Mouse (Mus musculus): Measurements from ENCODE around the gene Ube2j1. TPM values are rescaled to one million over a fixed set of nuclear protein-coding genes. Genes with fewer than 3 reads are reported as not detected.

Ube2j1 gene
- polyA plus RNA-seq, 1 experiment from 2014 or later = 78.3 TPM

GRCm38 (mm10) chr4:33074406-33074805 is 43.2 kb downstream of the Ube2j1 start:
- Histone ChIP-seq H3K27ac (no peak overlapping the region), H3K36me3 (replicated peaks; ENCODE audit: control insufficient read depth, insufficient read depth) (no peaks in the 10 kb centered on the region), H3K9me3 (ENCODE audit: control insufficient read depth, low read length) (no peaks in the 10 kb centered on the region), H3K4me1 (replicated peaks; ENCODE audit: control insufficient read depth, insufficient read depth, low read length) (no peaks in the 10 kb centered on the region), H3K4me3 (replicated peaks; ENCODE audit: low read length) (no peak overlapping the region), H3K4me2 (replicated peaks) (no peak overlapping the region), H3K9ac (no peak overlapping the region), H3K27me3 (ENCODE audit: control insufficient read depth, insufficient read depth, low read length) (no peaks in the 10 kb centered on the region)
- ATAC-seq (ENCODE audit: low FRiP score) = no peak
- 84% methylated on average over 4 of the region's 4 CpGs for WGBS
- DNase-seq (ENCODE audit: low spot score) = no peak

DNA sequence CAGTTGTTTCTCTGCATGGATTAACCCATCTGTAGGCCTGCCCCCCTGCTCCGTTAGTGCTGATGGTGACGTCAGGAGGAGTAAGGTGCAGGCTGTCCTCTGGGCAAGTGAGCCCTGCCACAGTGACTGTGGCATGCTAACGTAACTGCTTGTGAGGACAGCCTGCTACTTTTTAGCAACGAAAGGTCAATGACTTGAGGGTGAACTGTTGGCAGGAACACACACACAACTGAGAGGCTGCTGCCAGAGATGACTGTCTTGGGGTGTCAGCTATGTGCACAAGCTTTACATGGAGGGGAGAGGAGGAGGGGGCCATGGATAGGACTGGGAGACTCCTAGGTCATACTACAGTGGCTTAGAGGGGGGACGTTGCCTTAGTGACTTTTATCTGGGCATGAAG is 43.6 kb downstream of the Ube2j1 start:
- 75% methylated on average over 5 of the region's 5 CpGs for WGBS
- Histone ChIP-seq H3K36me3 (replicated peaks; ENCODE audit: control insufficient read depth, insufficient read depth) (no peaks in the 10 kb centered on the region), H3K27me3 (ENCODE audit: control insufficient read depth, insufficient read depth, low read length) (no peaks in the 10 kb centered on the region), H3K4me1 (replicated peaks; ENCODE audit: control insufficient read depth, insufficient read depth, low read length) (no peaks in the 10 kb centered on the region), H3K4me2 (replicated peaks) (no peak overlapping the region), H3K27ac (no peak overlapping the region), H3K9ac (no peak overlapping the region), H3K4me3 (replicated peaks; ENCODE audit: low read length) (no peak overlapping the region), H3K9me3 (ENCODE audit: control insufficient read depth, low read length) (no peaks in the 10 kb centered on the region)
- DNase-seq (ENCODE audit: low spot score) (no peak), ATAC-seq (ENCODE audit: low FRiP score) (no peak)

DNA sequence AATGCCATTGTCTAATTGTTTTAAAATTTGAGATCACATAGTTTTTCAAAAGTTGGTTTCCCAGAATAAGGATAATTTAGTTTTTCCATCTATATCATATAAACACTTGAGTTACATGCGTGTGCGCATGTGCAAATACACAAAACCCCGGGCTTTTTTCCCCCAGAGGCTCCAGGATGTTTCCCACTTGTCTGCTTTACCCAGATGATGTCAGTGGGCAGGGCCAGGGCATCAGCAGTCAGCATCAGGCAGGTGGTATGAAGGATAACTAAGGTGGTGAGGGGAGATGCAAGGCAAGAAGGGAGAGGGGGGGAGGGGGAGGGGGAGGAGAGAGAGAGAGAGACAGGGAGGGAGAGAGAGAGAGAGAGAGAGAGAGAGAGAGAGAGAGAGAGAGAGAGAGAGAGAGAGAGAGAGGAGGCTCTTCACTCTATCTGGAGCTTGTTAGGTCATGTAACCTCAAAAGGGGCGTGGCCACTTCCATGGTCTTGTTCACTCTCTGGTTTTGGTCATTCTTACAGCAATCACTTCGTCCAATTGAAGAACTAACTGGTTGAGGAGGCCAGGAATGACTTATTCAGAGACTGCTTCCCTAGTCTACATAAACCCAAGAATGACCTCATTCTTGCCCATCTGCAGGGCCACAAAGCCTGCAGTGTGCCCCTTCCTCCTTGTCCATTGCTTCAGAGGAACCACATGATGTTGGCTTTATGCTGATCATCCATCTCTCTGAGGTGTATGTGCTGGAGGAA is 44.7 kb downstream of the Ube2j1 start:
- Histone ChIP-seq H3K4me1 (replicated peaks; ENCODE audit: control insufficient read depth, insufficient read depth, low read length) (no peaks in the 10 kb centered on the region), H3K36me3 (replicated peaks; ENCODE audit: control insufficient read depth, insufficient read depth) (no peaks in the 10 kb centered on the region), H3K9me3 (ENCODE audit: control insufficient read depth, low read length) (no peaks in the 10 kb centered on the region), H3K4me2 (replicated peaks) (no peak overlapping the region), H3K4me3 (replicated peaks; ENCODE audit: low read length) (no peak overlapping the region), H3K27me3 (ENCODE audit: control insufficient read depth, insufficient read depth, low read length) (no peaks in the 10 kb centered on the region), H3K9ac (no peak overlapping the region), H3K27ac (no peak overlapping the region)
- DNase-seq (ENCODE audit: low spot score) = no peak
- ATAC-seq (ENCODE audit: low FRiP score) = no peak
- WGBS = 85% methylated on average over 5 of the region's 5 CpGs

- H3K4me1 ChIP-seq (replicated peaks; ENCODE audit: control insufficient read depth, insufficient read depth, low read length) = no peaks in the 10 kb centered on the region
These were observed 45.9 kb downstream of the Ube2j1 start for GRCm38 (mm10) chr4:33077161-33077560.

DNA sequence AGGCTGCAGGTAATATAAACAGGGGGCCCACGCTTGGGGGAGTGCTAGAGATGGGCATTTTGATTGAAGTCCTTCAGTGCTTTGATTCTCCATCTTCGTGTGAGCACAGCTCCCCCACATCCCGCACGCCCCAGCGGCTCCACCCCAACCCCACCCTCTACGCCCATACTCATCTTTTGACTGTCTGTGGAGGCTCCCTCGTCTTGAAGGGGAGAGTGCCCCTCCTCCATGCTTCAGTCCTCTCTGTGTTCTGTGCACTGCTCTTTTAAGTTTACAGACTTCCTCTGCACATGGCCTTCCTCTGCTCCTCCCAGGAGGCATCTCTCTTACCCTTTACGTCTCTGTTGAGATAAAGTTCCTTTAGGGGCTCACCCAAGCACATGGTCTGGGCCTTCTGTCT is 46.5 kb downstream of the Ube2j1 start:
- no peak overlapping the region for H3K4me3 ChIP-seq (replicated peaks; ENCODE audit: low read length)
- no peaks in the 10 kb centered on the region for H3K9me3 ChIP-seq (ENCODE audit: control insufficient read depth, low read length)
- DNase-seq (ENCODE audit: low spot score) = no peak
- no peak overlapping the region for H3K27ac ChIP-seq
- H3K4me2 ChIP-seq (replicated peaks) = no peak overlapping the region
- 65% methylated on average over 8 of the region's 8 CpGs for WGBS
- H3K36me3 ChIP-seq (replicated peaks; ENCODE audit: control insufficient read depth, insufficient read depth) = no peaks in the 10 kb centered on the region
- H3K27me3 ChIP-seq (ENCODE audit: control insufficient read depth, insufficient read depth, low read length) = no peaks in the 10 kb centered on the region
- ATAC-seq (ENCODE audit: low FRiP score) = no peak
- H3K9ac ChIP-seq = no peak overlapping the region
- H3K4me1 ChIP-seq (replicated peaks; ENCODE audit: control insufficient read depth, insufficient read depth, low read length) = no peaks in the 10 kb centered on the region

More at GRCm38 (mm10) chr4:33077161-33077560, 45.9 kb downstream of the Ube2j1 start:
- Histone ChIP-seq H3K4me3 (replicated peaks; ENCODE audit: low read length) (no peak overlapping the region), H3K9ac (no peak overlapping the region), H3K4me2 (replicated peaks) (no peak overlapping the region), H3K27ac (no peak overlapping the region), H3K27me3 (ENCODE audit: control insufficient read depth, insufficient read depth, low read length) (no peaks in the 10 kb centered on the region), H3K36me3 (replicated peaks; ENCODE audit: control insufficient read depth, insufficient read depth) (no peaks in the 10 kb centered on the region), H3K9me3 (ENCODE audit: control insufficient read depth, low read length) (no peaks in the 10 kb centered on the region)
- 82% methylated on average over 11 of the region's 11 CpGs for WGBS
- DNase-seq (ENCODE audit: low spot score) = no peak
- no peak for ATAC-seq (ENCODE audit: low FRiP score)

- H3K4me3 ChIP-seq (replicated peaks; ENCODE audit: low read length) = no peak overlapping the region
- no peak overlapping the region for H3K4me2 ChIP-seq (replicated peaks)
- ATAC-seq (ENCODE audit: low FRiP score) = no peak
- WGBS = 90% methylated on average over 3 of the region's 3 CpGs
- no peaks in the 10 kb centered on the region for H3K4me1 ChIP-seq (replicated peaks; ENCODE audit: control insufficient read depth, insufficient read depth, low read length)
- H3K27me3 ChIP-seq (ENCODE audit: control insufficient read depth, insufficient read depth, low read length) = no peaks in the 10 kb centered on the region
- no peaks in the 10 kb centered on the region for H3K36me3 ChIP-seq (replicated peaks; ENCODE audit: control insufficient read depth, insufficient read depth)
- H3K9me3 ChIP-seq (ENCODE audit: control insufficient read depth, low read length) = no peaks in the 10 kb centered on the region
- no peak overlapping the region for H3K9ac ChIP-seq
- no peak for DNase-seq (ENCODE audit: low spot score)
- H3K27ac ChIP-seq = no peak overlapping the region
These were observed 47.3 kb downstream of the Ube2j1 start for GRCm38 (mm10) chr4:33078492-33078891.

- Histone ChIP-seq H3K4me3 (replicated peaks; ENCODE audit: low read length) (no peak overlapping the region), H3K4me2 (replicated peaks) (no peak overlapping the region), H3K4me1 (replicated peaks; ENCODE audit: control insufficient read depth, insufficient read depth, low read length) (no peaks in the 10 kb centered on the region), H3K27me3 (ENCODE audit: control insufficient read depth, insufficient read depth, low read length) (no peaks in the 10 kb centered on the region), H3K9me3 (ENCODE audit: control insufficient read depth, low read length) (no peaks in the 10 kb centered on the region), H3K9ac (no peak overlapping the region), H3K36me3 (replicated peaks; ENCODE audit: control insufficient read depth, insufficient read depth) (no peaks in the 10 kb centered on the region), H3K27ac (no peak overlapping the region)
- ATAC-seq (ENCODE audit: low FRiP score) (no peak), DNase-seq (ENCODE audit: low spot score) (no peak)
- WGBS = 87% methylated on average over 6 of the region's 6 CpGs
These were observed 68.0 kb downstream of the Ube2j1 start for GRCm38 (mm10) chr4:33099118-33099694.

Other genes with a start within 250 kb of the Ube2j1 start
- 100 and 120 TPM in 2 replicates for gene Lyrm2, start 231.2 kb upstream of the Ube2j1 start, polyA plus RNA-seq (2014; fragmentation: Nextera tagmentation; extraction: Ambion mirVana)
- gene Ankrd6, start 80.6 kb upstream of the Ube2j1 start, polyA plus RNA-seq (2014; fragmentation: Nextera tagmentation; extraction: Ambion mirVana) = 23.0 and 24.7 TPM in 2 replicates
- gene Rragd, start 48.4 kb upstream of the Ube2j1 start, polyA plus RNA-seq (2014; fragmentation: Nextera tagmentation; extraction: Ambion mirVana) = 35.8 and 40.0 TPM in 2 replicates
- 0.50 and 0.94 TPM in 2 replicates for gene Gabrr2, start 31.6 kb downstream of the Ube2j1 start, polyA plus RNA-seq (2014; fragmentation: Nextera tagmentation; extraction: Ambion mirVana)
- 0.23 and 0.24 TPM in 2 replicates for gene Gabrr1, start 101.1 kb downstream of the Ube2j1 start, polyA plus RNA-seq (2014; fragmentation: Nextera tagmentation; extraction: Ambion mirVana)
- gene Pm20d2, start 158.3 kb downstream of the Ube2j1 start, polyA plus RNA-seq (2014; fragmentation: Nextera tagmentation; extraction: Ambion mirVana) = 2.1 and 2.3 TPM in 2 replicates
- gene Srsf12, start 177.6 kb downstream of the Ube2j1 start, polyA plus RNA-seq (2014; fragmentation: Nextera tagmentation; extraction: Ambion mirVana) = 68.5 and 80.0 TPM in 2 replicates